Mouse (Mus musculus): Measurements from ENCODE around the gene Gpd1.
A peak's percentile ranks its signal among the peaks of the same experiment; 100 is the strongest.
"Not testable (repeated sequence)": the region's sequence is repeated elsewhere in the genome, so short reads cannot be mapped to it uniquely, and the experiment has no call there.

The Gpd1 gene

DNA sequence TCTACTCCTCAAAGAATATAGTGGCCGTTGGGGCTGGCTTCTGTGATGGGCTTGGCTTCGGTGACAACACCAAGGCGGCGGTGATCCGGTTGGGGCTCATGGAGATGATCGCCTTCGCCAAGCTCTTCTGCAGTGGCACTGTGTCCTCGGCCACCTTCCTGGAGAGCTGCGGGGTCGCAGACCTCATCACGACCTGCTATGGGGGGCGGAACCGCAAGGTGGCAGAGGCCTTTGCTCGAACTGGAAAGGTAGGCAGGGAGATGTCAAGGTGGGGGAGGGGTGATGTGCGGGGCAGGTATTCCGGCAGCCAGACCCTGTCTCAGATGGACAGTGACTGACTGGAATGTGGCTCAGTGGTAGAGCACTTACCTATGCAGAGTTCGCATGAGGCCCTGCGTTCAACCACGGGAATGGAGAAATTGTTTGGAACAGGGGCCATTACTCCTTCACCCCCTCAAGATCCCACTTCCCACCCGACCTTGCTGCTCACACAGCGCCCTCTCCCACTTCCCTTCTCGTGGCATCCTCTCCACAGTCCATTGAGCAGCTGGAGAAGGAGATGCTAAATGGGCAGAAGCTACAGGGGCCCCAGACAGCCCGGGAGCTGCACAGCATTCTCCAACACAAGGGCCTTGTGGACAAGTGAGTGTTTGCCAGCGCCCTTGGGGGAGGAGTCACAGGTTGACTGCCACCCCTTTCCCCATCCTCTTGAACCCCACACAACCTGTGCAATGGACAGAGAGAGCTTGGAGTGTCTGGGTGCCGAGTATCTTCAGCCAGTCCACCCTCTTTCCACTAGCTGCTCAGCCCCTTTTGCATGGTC is 4.8 kb downstream of the Gpd1 start:
- no peak for DNase-seq (ENCODE audit: low read depth, low spot score)

DNA sequence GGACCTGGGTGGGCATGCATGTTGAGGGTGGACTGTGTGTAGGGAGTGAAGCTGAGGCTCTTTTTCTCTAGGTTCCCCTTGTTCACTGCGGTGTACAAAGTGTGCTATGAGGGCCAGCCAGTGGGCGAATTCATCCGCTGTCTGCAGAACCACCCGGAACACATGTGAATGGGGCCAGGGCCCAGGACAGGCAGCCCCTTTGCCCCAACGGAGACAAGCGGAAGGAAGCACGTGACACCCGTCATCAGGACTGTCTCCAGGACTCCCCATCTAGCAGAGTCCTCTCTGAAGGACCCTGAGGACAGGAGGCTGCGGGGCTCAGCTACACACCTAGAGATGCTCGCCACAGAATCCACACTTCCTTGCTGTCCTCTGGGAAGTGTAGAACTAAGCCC is 5.8 kb downstream of the Gpd1 start:
- no peak for DNase-seq (ENCODE audit: low read depth, low spot score)

DNA sequence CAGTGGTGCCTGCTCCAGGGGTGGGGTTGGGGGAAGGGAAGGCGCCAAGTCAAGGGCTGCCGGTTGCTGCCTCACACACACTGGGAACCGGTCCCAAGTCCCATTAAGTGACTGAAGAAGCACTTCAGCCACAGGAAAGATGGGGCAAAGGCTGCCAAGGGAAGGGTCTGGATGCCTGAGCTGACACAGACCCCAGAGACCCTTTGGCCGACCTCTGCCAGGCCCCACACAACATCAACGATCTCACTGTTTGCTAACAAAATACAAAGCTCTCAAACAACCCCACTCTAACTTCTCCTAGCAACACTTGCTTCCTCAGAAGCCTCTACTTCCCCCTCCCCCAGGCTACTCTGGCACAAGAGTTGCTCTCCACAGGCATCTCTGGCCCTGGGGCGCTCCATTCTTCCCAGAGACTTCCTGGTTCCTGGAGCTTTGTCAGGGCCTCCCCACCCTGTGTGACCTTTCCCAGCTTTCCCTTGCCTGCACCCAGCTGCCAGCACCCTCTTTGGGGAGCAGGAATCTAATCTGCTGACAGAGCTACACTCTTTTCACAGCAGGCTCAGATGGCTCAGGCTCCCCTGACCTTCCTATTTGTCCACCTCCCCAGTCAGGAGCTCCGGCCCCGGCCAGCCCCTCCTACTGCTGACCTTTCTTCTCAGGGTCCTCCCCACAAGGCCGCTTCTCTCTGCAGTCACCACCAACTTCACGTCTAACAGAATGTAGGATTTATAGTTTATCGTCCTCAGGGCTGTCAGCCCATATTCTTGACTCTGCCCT is 6.4 kb downstream of the Gpd1 start:
- DNase-seq (ENCODE audit: low read depth, low spot score), result no peak

DNA sequence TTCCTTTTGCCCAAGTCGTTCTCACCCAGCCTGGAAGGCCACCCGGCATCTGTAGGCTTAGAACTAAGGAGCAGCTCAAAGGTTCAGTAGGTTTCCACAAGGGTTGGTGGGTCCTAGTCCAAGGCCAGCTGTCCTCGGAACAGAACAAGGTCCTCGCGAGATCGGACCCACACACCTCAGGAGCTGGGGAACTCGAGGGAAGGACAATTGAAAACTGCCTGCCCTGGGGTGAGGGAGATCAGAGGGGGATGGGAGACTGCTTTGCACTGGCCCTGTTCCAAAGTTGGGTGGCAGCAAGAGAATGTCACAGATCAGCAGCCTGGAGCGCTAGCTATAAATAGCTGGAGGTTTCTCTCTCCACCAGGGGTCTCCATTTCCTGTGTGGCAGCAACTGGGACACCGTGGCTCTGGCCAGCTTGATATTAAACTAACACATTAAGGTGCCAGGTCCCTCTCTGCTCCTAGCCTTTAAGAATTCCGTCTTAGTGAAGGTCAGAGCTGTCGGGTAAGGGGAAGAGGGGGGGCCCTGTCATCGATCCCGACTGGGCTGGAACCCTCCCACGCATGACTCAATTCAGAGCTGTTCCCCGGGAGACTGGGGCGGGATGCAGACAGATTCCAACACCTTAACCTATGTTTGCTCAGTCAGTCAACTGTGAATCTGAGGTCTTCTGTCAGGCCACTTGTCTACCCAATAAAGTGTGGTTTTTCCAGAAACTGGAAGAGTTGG is 7.1 kb downstream of the Gpd1 start:
- peak; percentile 43 for DNase-seq (ENCODE audit: low read depth, low spot score)

DNA sequence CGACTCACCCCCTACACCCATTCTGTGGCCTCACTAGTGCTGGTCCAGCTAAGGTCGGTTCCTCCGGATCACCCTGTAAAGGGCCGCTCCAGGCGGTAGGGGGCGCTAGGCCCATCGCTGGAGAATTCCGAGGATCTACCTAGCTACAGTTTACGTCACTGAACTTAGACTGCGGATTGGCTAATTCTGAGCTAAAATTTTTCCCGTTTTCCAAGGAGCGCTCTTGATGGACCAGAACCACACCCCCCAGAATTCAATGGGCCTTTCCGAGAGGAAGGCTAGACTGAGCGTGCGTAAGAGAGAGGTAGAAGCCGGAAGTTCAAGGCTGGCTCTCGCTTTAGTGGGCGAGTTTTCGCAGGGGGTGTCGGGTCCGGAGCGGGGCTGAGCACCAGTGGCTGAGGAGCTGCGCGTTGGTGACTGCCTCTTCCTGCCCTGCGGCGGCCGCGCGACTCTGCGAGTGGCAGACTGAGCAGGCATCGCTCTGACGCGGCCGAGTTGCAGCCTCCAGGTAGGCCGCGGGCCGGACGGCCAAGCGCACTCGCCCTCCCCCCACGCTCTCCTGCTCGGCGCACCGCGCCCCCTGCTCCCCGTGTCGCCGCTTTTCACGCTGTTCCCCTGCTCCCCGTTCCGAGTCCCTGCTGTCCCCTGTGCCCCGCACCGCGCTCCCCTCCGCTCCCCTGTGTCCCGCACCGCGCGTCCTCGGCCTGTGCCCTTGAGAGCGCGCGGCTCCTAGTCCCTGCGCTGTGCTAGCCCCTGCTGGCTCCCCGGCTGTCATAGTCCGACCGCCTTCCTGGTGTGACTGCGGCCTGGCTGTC is 8.2 kb downstream of the Gpd1 start, which contains the start of gene Cox14:
Gene Cox14, plus strand, starts transcription at position 278 of the 815 bp plus-strand sequence.
- DNase-seq (ENCODE audit: low read depth, low spot score), result peak; percentile 97

DNA sequence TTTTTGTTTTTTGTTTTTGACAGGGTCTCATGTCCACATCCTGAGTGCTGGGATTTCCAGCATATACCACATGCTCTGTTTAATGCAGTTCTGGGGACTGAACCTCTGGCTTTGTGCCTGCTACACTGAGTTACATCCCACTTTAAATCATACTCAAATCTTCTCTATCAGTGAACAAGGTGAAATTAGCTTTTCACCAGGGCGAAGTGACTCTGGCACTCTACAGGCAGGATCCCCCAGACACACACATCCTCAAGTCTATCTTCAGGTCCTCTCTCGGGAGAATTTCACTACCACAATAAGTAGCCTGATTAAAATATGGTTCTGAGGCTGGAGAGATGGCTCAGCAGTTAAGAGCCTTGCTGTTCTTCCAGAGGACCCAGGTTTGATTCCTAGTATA is 9.2 kb downstream of the Gpd1 start:
- no peak for DNase-seq (ENCODE audit: low read depth, low spot score)

DNA sequence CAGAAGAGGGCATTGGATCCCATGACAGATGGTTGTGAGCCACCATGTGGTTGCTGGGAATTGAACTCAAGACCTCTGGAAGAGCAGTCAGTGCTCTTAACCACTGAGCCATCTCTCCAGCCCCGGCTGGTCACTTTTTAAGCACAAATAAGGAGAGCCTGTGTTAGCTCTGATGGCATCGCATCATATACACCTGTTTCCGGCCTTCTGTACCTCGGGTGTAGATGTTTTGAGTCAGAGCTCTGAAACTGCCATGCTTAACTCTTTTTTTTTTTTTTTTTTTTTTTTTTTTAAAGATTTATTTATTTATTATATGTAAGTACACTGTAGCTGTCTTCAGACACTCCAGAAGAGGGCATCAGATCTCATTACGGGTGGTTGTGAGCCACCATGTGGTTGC is 9.7 kb downstream of the Gpd1 start:
- DNase-seq (ENCODE audit: low read depth, low spot score), result not testable (repeated sequence)

DNA sequence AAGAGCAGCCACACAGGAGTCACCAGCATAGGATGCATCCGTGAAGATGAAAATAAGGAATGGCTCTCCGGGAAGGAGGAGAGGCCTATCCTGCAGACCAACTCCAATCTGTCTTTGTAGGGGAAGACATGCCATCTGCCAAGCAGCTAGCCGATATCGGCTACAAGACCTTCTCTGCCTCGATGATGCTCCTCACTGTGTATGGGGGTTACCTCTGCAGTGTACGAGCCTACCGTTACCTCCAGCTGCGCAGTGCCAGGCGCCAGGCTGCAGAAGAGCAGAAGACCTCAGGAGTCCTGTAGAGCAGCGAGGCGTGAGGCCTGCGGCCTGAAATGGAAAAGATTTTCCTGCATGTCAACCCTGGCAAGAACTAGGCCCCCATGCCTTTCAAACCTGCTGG is 10.2 kb downstream of the Gpd1 start:
- DNase-seq (ENCODE audit: low read depth, low spot score), result no peak

DNA sequence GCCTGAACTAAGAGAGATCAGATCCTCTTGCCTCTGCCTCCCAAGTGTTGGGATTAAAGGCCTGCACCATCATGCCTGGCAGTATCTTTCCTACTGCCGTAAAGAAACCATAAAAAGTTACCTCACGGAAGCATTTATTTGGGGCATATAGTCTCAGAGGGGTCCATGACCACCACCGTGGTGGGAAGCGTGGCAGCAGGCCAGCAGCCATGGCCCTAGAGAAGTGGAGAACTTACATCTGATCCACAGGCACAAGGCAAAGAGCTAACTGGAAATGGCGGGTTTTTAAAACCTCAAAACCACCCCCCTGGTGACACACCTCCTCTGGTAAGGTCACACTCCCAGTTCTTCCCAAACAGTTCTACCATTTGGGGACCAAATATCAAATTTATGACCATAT is 10.9 kb downstream of the Gpd1 start:
- no peak for DNase-seq (ENCODE audit: low read depth, low spot score)

DNA sequence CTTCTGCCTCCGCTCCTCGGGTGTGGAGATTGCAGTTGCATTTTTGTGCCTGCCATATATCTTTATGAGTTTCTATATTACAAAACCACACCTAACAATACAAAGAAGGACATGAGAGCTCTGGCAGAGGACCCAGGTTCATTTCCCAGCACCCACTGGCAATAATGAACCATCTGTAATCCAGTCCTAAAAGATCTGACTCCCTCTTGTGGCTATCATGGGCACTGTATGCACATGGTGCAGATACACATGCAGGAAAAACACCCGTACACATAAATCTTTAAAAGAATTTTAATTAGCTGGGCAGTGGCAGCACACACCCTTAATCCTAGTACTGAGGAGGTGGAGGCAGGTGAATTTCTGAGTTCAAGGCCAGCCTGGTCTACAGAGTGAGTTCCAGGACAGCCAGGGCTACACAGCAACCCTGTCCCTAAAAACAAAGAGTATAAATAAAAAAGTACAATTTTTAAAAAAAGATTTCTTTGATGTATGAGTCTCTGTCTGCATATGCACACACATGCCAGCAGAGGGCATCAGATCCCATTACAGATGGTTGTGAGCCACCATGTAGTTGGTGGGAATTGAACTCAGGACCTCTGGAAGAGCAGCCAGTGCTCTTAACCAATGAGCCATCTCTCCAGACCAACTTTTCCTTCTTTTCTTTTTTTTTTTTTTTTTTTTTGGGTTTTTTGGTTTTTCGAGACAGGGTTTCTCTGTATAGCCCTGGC is 11.9 kb downstream of the Gpd1 start:
- DNase-seq (ENCODE audit: low read depth, low spot score), result no peak

DNA sequence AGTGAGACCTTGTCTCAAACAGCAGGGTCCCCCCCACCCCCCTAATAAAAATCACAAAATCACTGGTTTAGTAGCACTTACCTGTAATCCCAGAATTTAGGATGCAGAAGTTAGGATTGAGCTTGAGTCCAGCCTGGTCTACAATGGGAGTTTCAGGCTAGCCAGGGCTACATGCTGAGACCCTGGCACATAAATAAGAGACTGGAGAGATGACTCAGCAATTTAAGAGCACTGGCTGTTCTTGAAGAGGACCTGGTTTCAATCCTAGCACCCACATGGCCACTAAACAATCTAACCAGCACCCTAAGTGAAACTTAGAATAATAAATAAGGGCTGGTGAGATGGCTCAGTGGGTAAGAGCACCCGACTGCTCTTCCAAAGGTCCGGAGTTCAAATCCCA is 13.9 kb downstream of the Gpd1 start:
- DNase-seq (ENCODE audit: low read depth, low spot score), result no peak

DNA sequence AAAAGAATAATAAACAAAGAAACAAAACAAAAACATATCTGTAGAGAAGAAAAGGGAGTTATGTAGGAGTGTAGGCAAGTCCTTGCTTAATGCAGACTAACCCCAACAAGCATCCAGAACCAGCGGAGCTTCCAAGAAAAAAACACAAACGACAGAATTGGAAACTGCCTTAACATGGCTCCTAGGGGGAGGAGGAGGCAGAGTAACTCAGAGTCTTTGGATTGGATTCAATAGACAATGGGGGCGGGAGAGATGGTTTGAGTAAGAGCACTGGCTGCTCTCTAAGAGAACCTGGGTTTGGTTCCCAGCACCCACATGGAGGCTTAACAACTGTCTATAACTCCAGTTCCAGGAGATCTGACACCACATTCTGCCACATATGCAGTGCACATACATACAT is 14.4 kb downstream of the Gpd1 start:
- no peak for DNase-seq (ENCODE audit: low read depth, low spot score)

DNA sequence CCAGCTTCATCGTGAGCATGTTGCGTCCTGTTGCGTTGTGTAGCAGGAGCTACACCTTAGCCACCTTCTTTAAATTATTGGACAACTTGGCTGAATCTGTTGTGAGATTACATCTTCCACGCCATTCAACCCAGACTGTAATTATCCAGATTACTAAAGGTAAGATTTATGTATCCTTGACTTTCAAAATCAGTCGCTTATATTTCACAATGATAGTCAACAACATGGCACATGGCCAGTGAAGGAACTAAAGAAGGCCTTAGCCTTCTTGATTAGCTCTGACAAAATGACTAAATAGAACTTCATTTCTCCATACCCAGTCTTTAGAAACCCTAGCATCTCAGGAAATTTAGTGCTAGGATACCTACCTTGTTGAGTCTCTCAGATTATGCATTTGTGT is 15.9 kb downstream of the Gpd1 start:
- DNase-seq (ENCODE audit: low read depth, low spot score), result no peak

DNA sequence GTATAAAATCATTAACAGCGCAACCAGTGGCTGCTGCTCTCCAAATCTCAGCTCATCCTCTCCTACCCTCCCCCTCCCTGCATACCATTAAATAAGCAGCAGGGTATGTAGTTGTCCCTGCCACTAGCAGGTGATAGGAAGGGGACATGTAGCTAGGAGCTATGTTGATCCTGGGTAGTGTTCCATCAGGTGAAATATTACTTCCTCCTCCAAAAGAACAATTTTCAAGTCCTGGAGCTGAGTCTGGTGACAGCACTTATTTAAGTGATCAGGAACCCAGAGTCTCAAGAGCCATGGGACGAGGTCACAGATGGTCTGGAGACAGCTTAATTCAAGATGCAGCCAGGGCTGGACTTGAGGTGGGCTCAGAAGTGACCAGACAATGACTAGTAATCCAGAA is 18.3 kb downstream of the Gpd1 start:
- DNase-seq (ENCODE audit: low read depth, low spot score), result no peak

DNA sequence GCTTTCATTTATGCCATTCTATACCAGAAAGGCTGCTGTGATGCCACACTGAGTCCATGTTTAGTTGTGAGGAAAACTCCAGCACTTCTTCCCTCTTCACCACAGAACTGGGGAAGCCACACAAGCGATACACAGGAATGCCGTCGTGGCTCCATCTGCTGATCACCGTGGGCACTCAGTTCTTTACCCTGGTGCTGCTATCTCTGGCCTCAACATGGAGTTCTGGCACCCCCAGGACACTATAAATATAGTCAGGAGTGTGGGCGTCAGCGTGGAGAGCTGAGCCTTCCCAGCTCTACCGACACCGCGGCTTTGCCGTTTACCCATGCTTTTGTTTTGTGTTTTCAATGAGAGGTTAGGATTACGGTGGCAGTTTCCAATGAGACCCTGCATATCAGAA is 19.4 kb downstream of the Gpd1 start:
- no peak for DNase-seq (ENCODE audit: low read depth, low spot score)

DNA sequence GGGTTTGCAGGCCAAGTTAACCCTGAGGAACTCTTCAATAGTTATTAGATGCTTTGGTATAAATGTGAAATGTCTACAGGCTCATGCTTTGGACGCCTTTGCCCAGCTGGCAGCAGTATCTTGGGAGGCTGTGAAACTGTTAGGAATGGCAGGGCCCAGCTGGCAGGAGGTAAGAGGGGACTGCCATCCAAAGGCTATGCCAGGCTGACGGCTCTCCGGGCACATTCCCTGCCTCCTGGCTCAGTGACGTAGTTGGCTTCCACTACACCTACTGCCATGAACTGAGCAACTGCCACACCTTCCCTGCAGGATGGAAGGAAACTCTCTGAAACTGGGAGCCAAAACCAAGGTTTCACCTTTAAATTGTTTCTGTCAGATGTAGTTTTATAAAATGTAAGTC is 22.9 kb downstream of the Gpd1 start:
- no peak for DNase-seq (ENCODE audit: low read depth, low spot score)

DNA sequence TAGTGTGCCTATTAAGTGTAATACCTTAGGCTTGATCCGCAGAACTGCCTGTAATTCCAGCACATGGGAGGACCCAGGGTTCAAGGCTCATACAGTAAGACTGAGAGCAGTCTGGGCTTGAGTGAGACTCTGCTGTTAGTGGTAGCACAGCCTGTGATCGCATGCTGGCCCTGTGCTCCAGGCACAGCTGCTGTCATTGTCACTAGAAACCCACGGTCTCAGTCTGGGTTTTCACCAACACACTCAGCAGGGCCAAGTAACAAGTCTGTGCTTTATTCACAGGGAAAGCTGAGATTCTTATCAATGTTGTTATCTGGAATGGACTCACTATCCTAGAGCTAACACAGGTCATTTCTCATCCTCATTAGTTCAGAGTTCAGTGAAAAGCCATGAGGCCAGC is 36.9 kb downstream of the Gpd1 start:
- no peak for DNase-seq (ENCODE audit: low read depth, low spot score)

DNA sequence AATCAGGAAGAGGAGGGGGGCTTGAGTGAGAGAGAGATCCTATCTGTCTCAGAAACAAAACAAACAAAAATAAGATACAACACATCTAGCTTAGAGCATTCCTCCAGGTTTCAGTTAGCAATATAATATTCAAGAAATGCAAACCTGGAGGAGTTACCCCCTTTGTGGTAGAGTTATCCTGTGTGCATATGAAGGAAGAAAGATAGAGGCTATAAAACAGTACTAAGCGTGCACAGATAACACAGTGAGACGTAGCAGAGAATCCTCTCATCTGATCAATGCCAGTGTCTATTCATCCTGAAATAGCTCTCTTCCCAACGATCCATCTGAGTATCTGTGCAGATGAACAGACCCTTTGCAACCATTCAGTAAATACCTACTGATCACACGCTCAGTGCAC is 50.2 kb downstream of the Gpd1 start:
- no peak for DNase-seq (ENCODE audit: low read depth, low spot score)

DNA sequence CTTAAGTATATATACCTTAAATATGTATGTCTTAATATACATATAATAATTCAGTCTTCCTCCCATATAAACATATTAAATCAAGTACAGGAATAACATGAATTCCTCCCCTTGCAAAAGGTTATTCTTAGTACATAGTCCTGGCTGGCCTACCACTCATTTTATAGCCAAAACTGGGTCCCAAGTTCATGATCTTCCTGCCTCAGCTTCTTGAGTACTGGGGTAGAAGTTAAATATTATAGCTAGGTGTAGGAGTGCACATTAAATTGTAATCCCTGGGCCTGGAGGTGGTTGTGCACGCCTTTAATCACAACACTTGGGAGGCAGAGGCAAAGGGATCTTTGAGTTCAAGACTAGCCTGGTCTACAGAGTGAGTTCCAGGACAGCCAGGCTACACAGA is 51.4 kb downstream of the Gpd1 start:
- no peak for DNase-seq (ENCODE audit: low read depth, low spot score)

DNA sequence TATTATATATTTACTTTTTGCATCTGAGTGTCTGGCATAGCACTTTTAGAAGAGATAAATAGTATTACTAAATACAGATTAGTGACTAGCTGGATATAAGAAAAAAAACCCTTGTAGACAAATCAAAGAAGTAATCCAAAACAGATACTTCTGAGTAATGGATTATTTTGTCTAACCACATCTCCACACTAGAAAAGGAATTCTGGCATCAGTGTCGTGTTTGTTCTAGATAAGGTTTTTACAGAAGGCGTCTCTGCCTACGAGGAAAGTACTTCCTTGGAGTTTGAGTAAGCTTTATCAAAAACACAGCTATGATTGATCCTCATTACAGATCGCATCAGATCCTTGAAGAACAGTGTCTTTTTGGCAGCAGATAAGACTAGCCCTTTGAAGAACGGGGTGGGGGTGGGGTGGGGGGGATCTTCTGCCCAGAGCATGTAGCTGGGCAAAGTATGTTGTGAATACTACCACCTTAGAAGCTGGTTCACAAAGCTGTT is 53.7 kb downstream of the Gpd1 start:
- no peak for DNase-seq (ENCODE audit: low read depth, low spot score)

Data from WW6 (cell line).